Mouse (Mus musculus): ENCODE measurements around the gene Kdm4b. TPM values are rescaled to one million over a fixed set of nuclear protein-coding genes. Genes with fewer than 3 reads are reported as not detected.

The Kdm4b gene
- polyA plus RNA-seq, 1 experiment from 2014 or later: 77.9 TPM

GRCm38 (mm10) chr17:56356921-56357885, 31.3 kb downstream of the Kdm4b start:
- 73% methylated on average over 9 of the region's 9 CpGs for WGBS
- Histone ChIP-seq H3K27ac (replicated peaks) (no peak overlapping the region; the same call in 1 of the 2 replicates), H3K4me3 (no peak overlapping the region), H3K9me3 (no peaks in the 10 kb centered on the region), H3K4me1 (replicated peaks) (peaks cover 22% of the 10 kb centered on the region), H3K4me2 (no peak overlapping the region), H3K36me3 (peaks cover 78% of the 10 kb centered on the region), H3K9ac (no peak overlapping the region), H3K27me3 (no peaks in the 10 kb centered on the region)
- peak; percentile 69 for ATAC-seq (ENCODE audit: low read depth)

GRCm38 (mm10) chr17:56359183-56359725, 33.4 kb downstream of the Kdm4b start:
- 85% methylated on average over 3 of the region's 3 CpGs for WGBS
- H3K4me2 ChIP-seq: no peak overlapping the region
- 0 out of 2 replicates have a peak overlapping the region, but pooled peaks have one; percentile 13 for H3K9ac ChIP-seq
- no peaks in the 10 kb centered on the region for H3K27me3 ChIP-seq
- H3K4me1 ChIP-seq (replicated peaks): peaks cover 35% of the 10 kb centered on the region
- no peak overlapping the region for H3K27ac ChIP-seq (replicated peaks)
- no peaks in the 10 kb centered on the region for H3K9me3 ChIP-seq
- no peak overlapping the region for H3K4me3 ChIP-seq
- H3K36me3 ChIP-seq: peaks cover 70% of the 10 kb centered on the region
- ATAC-seq (ENCODE audit: low read depth): no peak

GRCm38 (mm10) chr17:56359864-56360263, 34.0 kb downstream of the Kdm4b start:
- Histone ChIP-seq H3K4me3 (no peak overlapping the region), H3K9ac (peak overlapping the region; percentile 47; the same call in 1 of the 2 replicates), H3K4me1 (replicated peaks) (peaks cover 39% of the 10 kb centered on the region), H3K27me3 (no peaks in the 10 kb centered on the region), H3K9me3 (no peaks in the 10 kb centered on the region), H3K36me3 (peaks cover 64% of the 10 kb centered on the region), H3K27ac (replicated peaks) (peak overlapping the region; percentile 52; the same call in 1 of the 2 replicates), H3K4me2 (no peak overlapping the region)
- ATAC-seq (ENCODE audit: low read depth): no peak
- WGBS: 69% methylated on average over 1 of the region's 1 CpGs

- peak overlapping the region; percentile 47 for H3K9ac ChIP-seq
- H3K4me1 ChIP-seq (replicated peaks): peaks cover 45% of the 10 kb centered on the region
- WGBS: 33% methylated on average over 8 of the region's 8 CpGs
- no peaks in the 10 kb centered on the region for H3K27me3 ChIP-seq
- no peaks in the 10 kb centered on the region for H3K9me3 ChIP-seq
- peaks cover 60% of the 10 kb centered on the region for H3K36me3 ChIP-seq
- H3K4me2 ChIP-seq: no peak overlapping the region
- no peak overlapping the region for H3K4me3 ChIP-seq
- H3K27ac ChIP-seq (replicated peaks): peak overlapping the region; percentile 52
- ATAC-seq (ENCODE audit: low read depth): no peak
Measured at GRCm38 (mm10) chr17:56360451-56360850, 34.6 kb downstream of the Kdm4b start.

DNA sequence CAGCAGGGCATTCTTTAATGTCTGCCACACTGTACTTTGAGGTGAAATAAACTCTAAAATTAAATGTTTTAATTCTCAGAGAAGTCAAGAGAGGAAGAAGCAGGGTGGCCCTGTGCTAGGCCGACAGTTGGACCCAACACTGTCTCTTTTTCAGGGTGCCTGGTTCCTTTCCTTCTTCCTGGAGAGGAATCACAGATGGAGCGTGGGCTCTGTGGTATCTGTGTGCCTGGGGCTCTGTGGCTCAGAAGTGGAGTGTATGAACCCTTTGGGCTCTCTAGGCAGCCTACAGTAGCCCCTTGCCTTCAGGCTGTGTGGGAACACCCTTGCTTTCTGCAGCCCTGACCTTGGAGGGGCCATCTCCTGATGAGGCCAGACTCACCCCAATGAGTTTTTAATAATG, 35.7 kb downstream of the Kdm4b start:
- 90% methylated on average over 2 of the region's 2 CpGs for WGBS
- Histone ChIP-seq H3K9me3 (no peaks in the 10 kb centered on the region), H3K4me3 (no peak overlapping the region), H3K36me3 (peaks cover 49% of the 10 kb centered on the region), H3K27ac (replicated peaks) (no peak overlapping the region), H3K4me1 (replicated peaks) (peaks cover 56% of the 10 kb centered on the region), H3K27me3 (no peaks in the 10 kb centered on the region), H3K9ac (no peak overlapping the region), H3K4me2 (no peak overlapping the region)
- no peak for ATAC-seq (ENCODE audit: low read depth)

- no peaks in the 10 kb centered on the region for H3K27me3 ChIP-seq
- H3K4me3 ChIP-seq: no peak overlapping the region
- WGBS: 39% methylated on average over 7 of the region's 7 CpGs
- peak overlapping the region; percentile 52 for H3K9ac ChIP-seq
- no peaks in the 10 kb centered on the region for H3K9me3 ChIP-seq
- H3K27ac ChIP-seq (replicated peaks): peak overlapping the region; percentile 90
- H3K4me1 ChIP-seq (replicated peaks): peaks cover 76% of the 10 kb centered on the region
- H3K4me2 ChIP-seq: no peak overlapping the region
- peaks cover 53% of the 10 kb centered on the region for H3K36me3 ChIP-seq
- peak; percentile 74 for ATAC-seq (ENCODE audit: low read depth)
Measured at GRCm38 (mm10) chr17:56365791-56366673, 40.2 kb downstream of the Kdm4b start.

DNA sequence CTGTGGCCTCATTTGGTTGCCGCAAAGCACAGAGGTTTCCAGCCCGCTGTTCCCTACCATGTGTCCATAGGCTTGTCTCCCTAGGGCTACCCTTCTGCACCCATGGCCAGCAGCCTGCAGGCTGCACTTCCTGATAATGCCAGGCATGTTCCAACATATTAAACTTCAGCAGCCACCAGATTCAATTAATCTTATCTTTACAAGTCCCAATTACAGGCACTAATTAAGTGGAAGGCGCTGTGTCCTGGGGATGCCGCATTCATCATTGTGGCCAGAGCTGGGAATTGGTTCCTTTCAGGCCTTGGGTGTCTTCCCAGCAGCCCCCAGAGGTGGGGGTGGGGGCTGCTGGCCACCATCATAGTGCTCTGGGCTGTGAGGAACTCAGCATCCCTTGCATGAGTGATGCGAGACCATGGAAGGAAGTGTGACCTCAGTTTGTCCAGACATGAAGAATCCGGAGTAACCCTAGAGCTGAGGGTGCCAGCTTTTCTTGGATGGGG, 42.5 kb downstream of the Kdm4b start:
- no peak overlapping the region for H3K4me3 ChIP-seq
- H3K9me3 ChIP-seq: no peaks in the 10 kb centered on the region
- H3K4me2 ChIP-seq: no peak overlapping the region
- WGBS: 76% methylated on average over 6 of the region's 6 CpGs
- H3K27ac ChIP-seq (replicated peaks): peak overlapping the region; percentile 28; the same call in 1 of the 2 replicates
- H3K4me1 ChIP-seq (replicated peaks): peaks cover 83% of the 10 kb centered on the region
- no peak overlapping the region for H3K9ac ChIP-seq
- ATAC-seq (ENCODE audit: low read depth): no peak
- no peaks in the 10 kb centered on the region for H3K27me3 ChIP-seq
- H3K36me3 ChIP-seq: peaks cover 63% of the 10 kb centered on the region

DNA sequence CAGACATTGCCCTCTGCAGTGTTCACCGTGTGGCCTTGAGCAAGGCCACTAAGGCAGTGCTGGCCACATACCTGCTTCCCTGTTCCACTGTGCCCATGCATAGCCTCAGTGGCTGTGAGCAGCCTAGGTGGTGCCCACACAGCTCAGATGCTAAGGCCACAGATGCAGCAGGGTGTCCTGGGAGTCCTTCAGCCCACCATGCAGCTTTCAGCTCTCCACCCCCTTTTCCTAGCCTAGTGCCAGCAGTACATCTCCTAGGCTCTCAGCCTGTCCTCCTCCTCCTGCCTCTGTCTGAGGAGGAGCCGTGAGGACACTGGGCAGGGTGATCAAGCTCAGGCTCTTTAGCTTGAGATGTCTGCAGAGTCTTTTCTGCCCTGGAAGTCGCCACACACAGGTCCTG, 44.2 kb downstream of the Kdm4b start:
- peaks cover 92% of the 10 kb centered on the region for H3K4me1 ChIP-seq (replicated peaks)
- no peak overlapping the region for H3K4me2 ChIP-seq
- H3K36me3 ChIP-seq: peaks cover 68% of the 10 kb centered on the region
- peak overlapping the region; percentile 26; the same call in 1 of the 2 replicates for H3K9ac ChIP-seq
- H3K4me3 ChIP-seq: no peak overlapping the region
- H3K27me3 ChIP-seq: no peaks in the 10 kb centered on the region
- ATAC-seq (ENCODE audit: low read depth): no peak
- H3K27ac ChIP-seq (replicated peaks): no peak overlapping the region
- H3K9me3 ChIP-seq: no peaks in the 10 kb centered on the region
- WGBS: 71% methylated on average over 3 of the region's 3 CpGs

DNA sequence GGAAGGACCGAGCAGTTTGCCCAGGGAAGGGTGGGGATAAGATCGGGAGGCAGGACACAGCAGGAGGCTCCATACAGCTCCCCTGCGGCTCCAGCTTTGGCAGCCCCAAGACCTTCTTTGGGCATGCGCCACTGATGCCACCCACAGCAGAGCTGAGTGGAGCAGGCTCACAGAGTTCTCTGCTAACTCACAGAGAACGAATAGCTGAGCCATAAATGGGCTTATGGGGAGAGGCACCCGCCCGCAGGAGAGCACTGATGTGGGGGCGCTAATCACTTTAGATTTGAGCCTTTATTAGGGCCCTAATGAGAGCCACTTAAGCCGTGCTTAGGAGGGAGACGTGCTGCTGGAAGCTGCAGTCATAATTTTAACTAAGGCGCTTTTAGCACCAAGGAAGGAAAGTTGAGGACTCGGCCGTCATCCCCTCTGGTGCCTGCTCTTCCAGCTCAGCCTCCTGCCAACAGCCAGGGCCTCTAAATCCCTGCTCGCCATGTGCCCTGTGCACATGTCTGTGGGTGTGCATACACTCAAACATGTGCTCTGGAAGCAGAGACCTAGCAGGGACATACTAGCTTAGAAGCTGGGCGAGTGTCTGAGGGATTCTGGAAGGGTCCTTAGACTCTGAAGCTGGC, 45.3 kb downstream of the Kdm4b start:
- peaks cover 76% of the 10 kb centered on the region for H3K36me3 ChIP-seq
- no peak overlapping the region for H3K4me2 ChIP-seq
- H3K27ac ChIP-seq (replicated peaks): peak overlapping the region; percentile 86
- no peak for ATAC-seq (ENCODE audit: low read depth)
- H3K4me1 ChIP-seq (replicated peaks): peaks cover 81% of the 10 kb centered on the region
- no peak overlapping the region for H3K9ac ChIP-seq
- no peak overlapping the region for H3K4me3 ChIP-seq
- no peaks in the 10 kb centered on the region for H3K27me3 ChIP-seq
- no peaks in the 10 kb centered on the region for H3K9me3 ChIP-seq
- 49% methylated on average over 15 of the region's 15 CpGs for WGBS

GRCm38 (mm10) chr17:56372109-56372508, 46.2 kb downstream of the Kdm4b start:
- 68% methylated on average over 4 of the region's 4 CpGs for WGBS
- Histone ChIP-seq H3K4me2 (no peak overlapping the region), H3K27me3 (no peaks in the 10 kb centered on the region), H3K36me3 (peaks cover 84% of the 10 kb centered on the region), H3K9me3 (no peaks in the 10 kb centered on the region), H3K9ac (no peak overlapping the region), H3K4me3 (no peak overlapping the region), H3K4me1 (replicated peaks) (peaks cover 72% of the 10 kb centered on the region), H3K27ac (replicated peaks) (peak overlapping the region; percentile 86)
- ATAC-seq (ENCODE audit: low read depth): no peak

Measured in neural tube, embryonic 13.5 days (tissue).